ENCODE assay signal across 9 mouse cellular contexts in genomic region chr7:141457986-141458660, GRCm38 (mm10). TPM values are rescaled to one million over a fixed set of nuclear protein-coding genes. Genes with fewer than 3 reads are reported as not detected.
DNase-seq lines count a peak whose midpoint lies in the region; ATAC-seq and TF ChIP-seq lines count a peak whose summit lies in the region.
"Had no signal": no experiment of that assay in that cellular context is flagged by ENCODE, and none has a peak within 500 bp of the region (broad histone marks: within the 10 kb centered on the region; RNA-seq: fewer than 3 reads in every experiment).

No protein-coding gene starts in this region.

- H3K9me3 ChIP-seq in kidney, embryonic 14.5 days (ENCODE audit: control insufficient read depth, low read length): no peaks in the 10 kb centered on the region
- no peaks in the 10 kb centered on the region for H3K9me3 ChIP-seq in MEL (replicated peaks; ENCODE audit: insufficient read depth, low read length)
- H3K9me3 ChIP-seq in limb, embryonic 10.5 days (replicated peaks): no peaks in the 10 kb centered on the region
- H3K9me3 ChIP-seq: embryonic facial prominence, embryonic 12.5 days had no signal

- no peaks in the 10 kb centered on the region; the same call in 1 of the 2 replicates for H3K36me3 ChIP-seq in kidney, embryonic 14.5 days (ENCODE audit: control insufficient read depth, insufficient read depth, low read length)
- H3K36me3 ChIP-seq in MEL (ENCODE audit: control insufficient read depth in 1 of 2, insufficient read depth in 2 of 2, low read length in 2 of 2): no peaks in the 10 kb centered on the region
- peaks cover 5% of the 10 kb centered on the region; the same call in 1 of the 2 replicates for H3K36me3 ChIP-seq in limb, embryonic 10.5 days
- H3K36me3 ChIP-seq: embryonic facial prominence, embryonic 12.5 days had no signal

- 76% methylated on average over 15 of the region's 15 CpGs for WGBS in kidney, embryonic 14.5 days
- WGBS in limb, embryonic 10.5 days: 81% methylated on average over 15 of the region's 15 CpGs

- no peak for TF ChIP-seq POLR2A in MEL (IDR thresholded peaks at IDR 0.05; ENCODE audit: control insufficient read depth in 1 of 2, insufficient read depth in 1 of 2, low read depth in 1 of 2, low read length in 2 of 2, poor library complexity in 1 of 2)

- no peak overlapping the region for H3K27ac ChIP-seq in kidney, embryonic 14.5 days (ENCODE audit: low read depth, low read length)
- no peak overlapping the region for H3K27ac ChIP-seq in MEL (ENCODE audit: control insufficient read depth, low read depth, low read length)
- H3K27ac ChIP-seq in limb, embryonic 10.5 days: no peak overlapping the region
- H3K27ac ChIP-seq: embryonic facial prominence, embryonic 12.5 days had no signal

- TF ChIP-seq EP300 in MEL (IDR thresholded peaks at IDR 0.05; ENCODE audit: low read depth in 1 of 2, low read length in 2 of 2): no peak

- peaks cover 23% of the 10 kb centered on the region for H3K4me1 ChIP-seq in kidney, embryonic 14.5 days (ENCODE audit: control insufficient read depth, insufficient read depth, low read length)
- H3K4me1 ChIP-seq in MEL (ENCODE audit: control insufficient read depth in 1 of 2, insufficient read depth in 2 of 2, low read length in 2 of 2): peaks cover 0 to 6% of the 10 kb centered on the region in 2 experiments; a peak in 1 of 4 replicates
- H3K4me1 ChIP-seq in limb, embryonic 10.5 days: peaks cover 51% of the 10 kb centered on the region

- TF ChIP-seq CTCF in MEL (IDR thresholded peaks at IDR 0.05 in 2 of 3, conservative IDR thresholded peaks at IDR 0.05 in 1 of 3; ENCODE audit: control insufficient read depth in 1 of 3, insufficient read depth in 1 of 3, low read depth in 2 of 3, low read length in 3 of 3, poor library complexity in 1 of 3, severe bottlenecking in 1 of 3): peak; percentile 55 to 86 (median 63); a peak in 5 of 6 replicates

- peaks cover 25% of the 10 kb centered on the region for H3K27me3 ChIP-seq in kidney, embryonic 14.5 days (ENCODE audit: control insufficient read depth, insufficient read depth, low read length)
- no peaks in the 10 kb centered on the region for H3K27me3 ChIP-seq in MEL (ENCODE audit: control insufficient read depth in 1 of 2, insufficient read depth in 2 of 2, low read length in 2 of 2)
- peaks cover 67% of the 10 kb centered on the region for H3K27me3 ChIP-seq in limb, embryonic 10.5 days (ENCODE audit: low read depth, poor library complexity, severe bottlenecking)

- H3K4me2 ChIP-seq in kidney, embryonic 14.5 days (replicated peaks; ENCODE audit: low read depth, low read length): no peak overlapping the region
- H3K4me2 ChIP-seq: embryonic facial prominence, embryonic 12.5 days had no signal

- no peak for ATAC-seq in kidney, embryonic 14.5 days (ENCODE audit: low FRiP score, low TSS enrichment)
- no peak for ATAC-seq in monocyte, adult 5-6 weeks (replicated peaks; ENCODE audit: insufficient number of reproducible peaks, low FRiP score, low TSS enrichment, poor library complexity, severe bottlenecking)

- no peak overlapping the region for H3K9ac ChIP-seq in kidney, embryonic 14.5 days (ENCODE audit: low read depth, low read length)
- H3K9ac ChIP-seq in MEL (ENCODE audit: control insufficient read depth, low read depth, low read length, poor library complexity, severe bottlenecking): no peak overlapping the region
- H3K9ac ChIP-seq: embryonic facial prominence, embryonic 12.5 days had no signal

- no peak overlapping the region for H3K4me3 ChIP-seq in kidney, embryonic 14.5 days (ENCODE audit: low read length)
- H3K4me3 ChIP-seq in MEL (ENCODE audit: control insufficient read depth in 1 of 2, insufficient read depth in 1 of 2, low read depth in 2 of 2, low read length in 2 of 2): no peak overlapping the region
- no peak overlapping the region for H3K4me3 ChIP-seq in limb, embryonic 10.5 days
- H3K4me3 ChIP-seq: embryonic facial prominence, embryonic 12.5 days had no signal

- peak; percentile 72 for DNase-seq in kidney, adult 18-20 months
- DNase-seq in MEL (ENCODE audit: low read depth, low spot score): peak; percentile 53
- peak; percentile 59 to 74 for DNase-seq in cerebellum, adult 18-20 months
- DNase-seq in limb, embryonic 10.5 days (ENCODE audit: low spot score): peak; percentile 68
- peak; percentile 63 to 87 for DNase-seq in spleen, postnatal 4 days (ENCODE audit: low spot score in 2 of 2)
- DNase-seq in left cerebral cortex, postnatal 25 days (ENCODE audit: low spot score in 2 of 2): no peak

- peak; percentile 53 for TF ChIP-seq RAD21 in MEL (IDR thresholded peaks at IDR 0.05; ENCODE audit: low read depth, low read length)

- H3K79me2 ChIP-seq in MEL (ENCODE audit: control insufficient read depth, insufficient read depth, low read length, poor library complexity): no peaks in the 10 kb centered on the region; the same call in 1 of the 2 replicates

- intact Hi-C loops in left cerebral cortex, postnatal 25 days (cut with DNase I): loop anchor here (5.0 kb wide), 1 partner anchor 46 kb away; the partner anchor contains the start of gene Gatd1

TF ChIP-seq in MEL, 35 proteins besides CTCF, POLR2A, EP300 and RAD21:
- TF ChIP-seq SMC3 (IDR thresholded peaks at IDR 0.05; ENCODE audit: low read depth, low read length) (peak; percentile 38), HCFC1 (IDR thresholded peaks at IDR 0.05; ENCODE audit: low read depth, low read length) (no peak), ZC3H11A (IDR thresholded peaks at IDR 0.05; ENCODE audit: low read depth, low read length) (0 out of 2 replicates have a peak, but pooled peaks have one; percentile 2)

RNA-seq across cellular contexts. Expression of gene Cracr2b, which starts 2.8 kb away (rescaled TPM):
- 13.1 and 13.4 TPM in 2 replicates for polyA plus RNA-seq in kidney, embryonic 14.5 days (2014; fragmentation: Nextera tagmentation; extraction: Ambion mirVana)
- total RNA-seq in MEL (2012; rRNA removed): 0.59 and 0.73 TPM in 2 replicates
- 1 to 10 TPM in 1 of 2 experiments, not detected in 1; 6.9 TPM for polyA plus RNA-seq in MEL (2012; ENCODE audit: insufficient read depth in 1 of 2, insufficient read length in 2 of 2, low read depth in 1 of 2, low replicate concordance in 2 of 2, missing spikeins in 1 of 2)
- polyA plus RNA-seq in limb, embryonic 10.5 days (2016; fragmentation: Nextera tagmentation; extraction: Ambion mirVana): 7.0 and 7.8 TPM in 2 replicates
- total RNA-seq in left cerebral cortex, postnatal 25 days (2021): 1 to 10 TPM; 2.5 to 4.1 TPM
- total RNA-seq in monocyte, adult 5-6 weeks (2017): not detected in 3 replicates

RNA-seq across cellular contexts. Expression of gene Pnpla2, which starts 3.1 kb away (rescaled TPM):
- 27.4 and 31.9 TPM in 2 replicates for polyA plus RNA-seq in kidney, embryonic 14.5 days (2014; fragmentation: Nextera tagmentation; extraction: Ambion mirVana)
- 8.3 and 9.9 TPM in 2 replicates for total RNA-seq in MEL (2012; rRNA removed)
- polyA plus RNA-seq in MEL (2012; ENCODE audit: insufficient read depth in 1 of 2, insufficient read length in 2 of 2, low read depth in 1 of 2, low replicate concordance in 2 of 2, missing spikeins in 1 of 2): 10 to 100 TPM in 1 of 2 experiments, not detected in 1; 38.6 TPM
- 11.6 and 12.4 TPM in 2 replicates for polyA plus RNA-seq in limb, embryonic 10.5 days (2016; fragmentation: Nextera tagmentation; extraction: Ambion mirVana)
- 10 to 100 TPM; 21.4 to 28.6 TPM for total RNA-seq in left cerebral cortex, postnatal 25 days (2021)
- 19.7 to 28.0 TPM (median 25.4 TPM) in 3 replicates for total RNA-seq in monocyte, adult 5-6 weeks (2017)

RNA-seq across cellular contexts. Expression of gene Cd151, which starts 9.1 kb away (rescaled TPM):
- polyA plus RNA-seq in kidney, embryonic 14.5 days (2014; fragmentation: Nextera tagmentation; extraction: Ambion mirVana): 93.2 and 108 TPM in 2 replicates
- total RNA-seq in MEL (2012; rRNA removed): 38.9 and 40.6 TPM in 2 replicates
- polyA plus RNA-seq in MEL (2012; ENCODE audit: insufficient read depth in 1 of 2, insufficient read length in 2 of 2, low read depth in 1 of 2, low replicate concordance in 2 of 2, missing spikeins in 1 of 2): 10 to 100 TPM in 1 of 2 experiments, not detected in 1; 86.6 TPM
- 14.0 and 15.8 TPM in 2 replicates for polyA plus RNA-seq in limb, embryonic 10.5 days (2016; fragmentation: Nextera tagmentation; extraction: Ambion mirVana)
- total RNA-seq in left cerebral cortex, postnatal 25 days (2021): 10 to 100 TPM; 25.3 to 29.6 TPM
- 17.8 to 40.8 TPM (median 20.7 TPM) in 3 replicates for total RNA-seq in monocyte, adult 5-6 weeks (2017)

RNA-seq across cellular contexts. Expression of gene Rplp2, which starts 11.0 kb away (rescaled TPM):
- 1,491 and 1,701 TPM in 2 replicates for polyA plus RNA-seq in kidney, embryonic 14.5 days (2014; fragmentation: Nextera tagmentation; extraction: Ambion mirVana)
- total RNA-seq in MEL (2012; rRNA removed): 3,188 and 3,690 TPM in 2 replicates
- polyA plus RNA-seq in MEL (2012; ENCODE audit: insufficient read depth in 1 of 2, insufficient read length in 2 of 2, low read depth in 1 of 2, low replicate concordance in 2 of 2, missing spikeins in 1 of 2): 1,000 to 10,000 TPM in 1 of 2 experiments, not detected in 1; 3,503 TPM
- polyA plus RNA-seq in limb, embryonic 10.5 days (2016; fragmentation: Nextera tagmentation; extraction: Ambion mirVana): 1,138 and 1,369 TPM in 2 replicates
- total RNA-seq in left cerebral cortex, postnatal 25 days (2021): 100 to 1,000 TPM; 488 to 498 TPM
- 2,770 to 3,796 TPM (median 2,928 TPM) in 3 replicates for total RNA-seq in monocyte, adult 5-6 weeks (2017)

RNA-seq across cellular contexts. Expression of gene Pidd1, which starts 14.3 kb away (rescaled TPM):
- polyA plus RNA-seq in kidney, embryonic 14.5 days (2014; fragmentation: Nextera tagmentation; extraction: Ambion mirVana): 9.1 and 14.1 TPM in 2 replicates
- 5.0 and 6.4 TPM in 2 replicates for total RNA-seq in MEL (2012; rRNA removed)
- polyA plus RNA-seq in MEL (2012; ENCODE audit: insufficient read depth in 1 of 2, insufficient read length in 2 of 2, low read depth in 1 of 2, low replicate concordance in 2 of 2, missing spikeins in 1 of 2): 10 to 100 TPM in 1 of 2 experiments, not detected in 1; 27.2 TPM
- 26.8 and 30.0 TPM in 2 replicates for polyA plus RNA-seq in limb, embryonic 10.5 days (2016; fragmentation: Nextera tagmentation; extraction: Ambion mirVana)
- under 1 TPM; 0.64 to 0.96 TPM for total RNA-seq in left cerebral cortex, postnatal 25 days (2021)
- 4.5 to 5.9 TPM (median 4.8 TPM) in 3 replicates for total RNA-seq in monocyte, adult 5-6 weeks (2017)

Comparison
In these comparisons a context has a peak if more than half of its experiments do, and no peak if none do; other contexts are left out.
1. DNase-seq: peak in kidney, adult 18-20 months (single experiment), MEL (single experiment), cerebellum, adult 18-20 months (2 of 2), limb, embryonic 10.5 days (single experiment) and spleen, postnatal 4 days (2 of 2); none in left cerebral cortex, postnatal 25 days (0 of 2).